Mouse (Mus musculus) adrenal gland, postnatal 25 days (tissue): Measurements from ENCODE around the gene Med12. TPM values are rescaled to one million over a fixed set of nuclear protein-coding genes. Genes with fewer than 3 reads are reported as not detected.

Experiments
- DNase-seq: peaks from one replicate; pipeline ENCODE4 v3.0.0; 2021; ENCODE audit warnings: mixed read lengths
- long read RNA-seq: library from polyadenylated mRNA; stranded (forward); transcript quantifications from one replicate; pipeline ENCODE4 v2.0.0, GENCODE M21; 2021
- total RNA-seq: library from RNA; stranded (reverse); gene quantifications from 2 replicates; pipeline ENCODE4 v1.2.3, GENCODE M21; 2021

Med12 gene
- 42.3 and 51.4 TPM in 2 replicates for total RNA-seq
- long read RNA-seq, partial matches to known transcripts = 1 of 3 reads
- long read RNA-seq, other reads (novel, unspliced or antisense) = 2 of 3 reads

DNA sequence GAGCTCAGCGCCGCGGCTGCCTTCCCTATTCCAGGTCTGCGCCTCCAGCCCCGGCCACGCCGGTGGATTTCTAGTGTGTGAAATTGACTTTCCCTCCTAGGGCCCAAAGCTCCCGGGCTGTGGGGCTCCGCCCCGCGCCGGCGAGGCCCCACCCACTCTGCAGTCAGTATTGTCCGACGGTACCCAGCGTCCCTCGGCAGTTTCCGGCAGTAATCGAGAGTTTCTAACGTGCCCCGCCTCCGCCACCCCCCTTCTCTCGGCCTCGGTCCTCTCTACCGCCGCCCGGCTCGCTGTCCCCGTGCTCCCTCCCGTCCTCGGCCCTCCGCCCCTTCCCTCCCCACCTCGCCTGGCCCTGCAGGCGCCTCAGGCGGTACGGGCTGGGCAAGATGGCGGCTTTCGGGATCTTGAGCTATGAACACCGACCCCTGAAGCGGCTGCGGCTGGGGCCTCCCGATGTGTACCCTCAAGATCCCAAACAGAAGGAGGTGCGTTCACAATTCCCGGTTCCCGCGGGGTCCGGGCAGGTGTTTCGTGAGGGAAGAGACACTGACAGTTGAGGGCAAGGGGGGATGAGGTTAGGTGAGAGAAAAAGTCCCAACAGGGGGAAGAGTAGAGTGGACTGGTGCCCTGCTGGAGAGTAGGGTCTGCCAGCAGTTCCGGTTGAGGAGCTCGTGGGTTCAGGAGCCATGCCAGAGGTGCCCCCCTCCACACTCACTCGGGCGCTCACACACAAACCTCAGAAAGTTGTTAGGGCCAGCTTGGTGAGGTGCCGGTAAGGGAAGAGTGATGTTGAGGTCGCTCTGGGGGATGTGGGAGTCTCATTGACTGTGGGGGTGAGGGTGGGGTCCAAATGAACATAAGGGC lies at the start of gene Med12:
Med12 (plus strand) TSS at position 156 of the 864 bp plus-strand sequence.
- peak; percentile 88 for DNase-seq

DNA sequence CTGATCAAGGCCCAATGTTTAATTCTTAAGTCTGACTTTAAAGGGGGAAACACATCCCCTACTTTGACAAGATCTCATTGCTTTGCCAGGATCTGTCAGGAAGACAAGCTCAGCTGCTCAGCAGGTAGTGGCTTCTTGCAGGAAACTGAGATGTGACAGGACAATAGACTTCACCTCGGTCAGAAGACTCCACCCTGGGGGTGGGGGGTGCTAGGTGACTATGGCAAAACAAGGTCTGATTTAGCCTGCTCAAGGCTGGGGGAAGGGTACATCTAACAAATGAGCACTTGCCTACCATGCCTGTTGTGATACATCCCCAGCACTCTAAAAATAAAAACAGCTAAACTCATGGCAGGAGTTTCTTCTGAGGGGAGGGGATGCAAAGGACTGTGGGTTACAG lies 28.8 kb upstream of the Med12 start:
- no peak for DNase-seq

DNA sequence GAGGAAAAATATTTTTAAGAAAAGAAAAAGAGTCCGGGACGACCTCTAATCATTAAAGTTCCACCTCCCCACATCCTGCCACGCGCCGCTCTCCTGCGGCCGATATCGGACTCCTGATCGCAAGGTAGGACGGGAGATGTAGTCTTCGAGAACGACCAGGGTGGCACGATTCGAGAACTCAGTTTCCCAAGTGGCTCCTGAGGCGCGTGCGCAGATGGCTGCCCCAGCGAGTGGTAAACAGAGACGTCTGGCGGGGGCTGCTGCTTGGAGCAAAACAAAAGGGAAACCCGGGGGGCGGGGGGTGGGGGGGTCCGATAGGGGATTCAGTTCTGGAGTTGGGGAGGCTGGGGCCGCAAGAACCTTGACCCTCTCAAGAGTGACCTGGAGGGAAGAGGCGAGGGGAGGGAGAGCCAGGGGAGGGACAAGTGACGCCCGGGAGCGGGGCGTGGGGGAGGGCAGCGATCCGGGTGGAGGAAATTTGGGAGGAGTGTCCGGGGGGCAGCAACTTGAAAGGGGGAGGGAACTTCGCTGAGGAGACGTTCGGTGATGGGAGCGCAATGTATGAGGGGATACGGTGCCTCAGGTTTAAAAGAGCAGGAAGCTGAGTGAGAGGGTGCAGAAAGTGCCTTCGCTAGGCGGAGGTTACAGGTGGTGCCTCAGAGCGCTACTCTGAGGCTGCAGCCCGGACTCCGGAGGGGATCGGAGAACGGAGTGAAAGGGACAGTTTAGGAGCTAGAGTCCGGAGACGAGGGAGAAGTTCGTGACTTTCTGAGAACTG lies 19.7 kb upstream of the Med12 start, which contains the start of gene Foxo4:
Foxo4 (plus strand) TSS at position 577 of the 778 bp plus-strand sequence.
- DNase-seq = peak; percentile 83

DNA sequence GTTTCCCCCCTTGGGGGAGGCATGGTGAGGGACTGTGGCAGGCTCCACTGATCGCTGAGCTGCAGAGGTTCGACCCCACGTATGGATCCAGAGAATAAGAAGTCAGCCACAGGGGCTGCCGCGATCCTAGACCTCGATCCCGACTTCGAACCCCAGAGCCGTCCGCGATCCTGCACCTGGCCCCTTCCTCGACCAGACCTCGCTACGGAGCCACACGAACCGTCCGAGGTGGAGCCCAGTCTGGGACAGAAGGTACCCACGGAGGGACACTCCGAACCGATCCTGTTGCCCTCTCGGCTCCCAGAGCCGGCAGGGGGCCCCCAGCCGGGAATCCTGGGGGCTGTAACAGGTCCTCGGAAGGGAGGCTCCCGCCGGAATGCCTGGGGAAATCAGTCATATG lies 19.1 kb upstream of the Med12 start:
- DNase-seq = no peak

DNA sequence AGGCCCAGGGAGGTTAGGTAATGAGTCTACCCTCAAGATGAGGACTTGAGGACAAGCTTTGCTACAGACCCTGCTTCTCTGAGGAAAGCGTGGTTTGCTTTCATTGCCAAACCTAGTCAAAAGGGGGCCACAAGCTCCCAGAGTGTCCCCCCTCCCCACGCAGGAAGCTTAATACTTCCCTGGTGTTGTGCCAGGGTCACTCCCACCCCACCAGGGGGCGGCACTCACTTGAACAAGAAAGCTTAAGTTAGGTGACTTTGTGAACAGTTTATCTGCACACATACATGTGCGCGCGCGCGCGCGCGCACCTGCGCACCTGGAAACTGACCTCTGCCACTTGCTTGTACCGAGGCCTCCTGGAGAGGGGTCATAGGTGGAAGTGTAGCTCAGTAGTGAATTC lies 17.2 kb upstream of the Med12 start:
- no peak for DNase-seq

DNA sequence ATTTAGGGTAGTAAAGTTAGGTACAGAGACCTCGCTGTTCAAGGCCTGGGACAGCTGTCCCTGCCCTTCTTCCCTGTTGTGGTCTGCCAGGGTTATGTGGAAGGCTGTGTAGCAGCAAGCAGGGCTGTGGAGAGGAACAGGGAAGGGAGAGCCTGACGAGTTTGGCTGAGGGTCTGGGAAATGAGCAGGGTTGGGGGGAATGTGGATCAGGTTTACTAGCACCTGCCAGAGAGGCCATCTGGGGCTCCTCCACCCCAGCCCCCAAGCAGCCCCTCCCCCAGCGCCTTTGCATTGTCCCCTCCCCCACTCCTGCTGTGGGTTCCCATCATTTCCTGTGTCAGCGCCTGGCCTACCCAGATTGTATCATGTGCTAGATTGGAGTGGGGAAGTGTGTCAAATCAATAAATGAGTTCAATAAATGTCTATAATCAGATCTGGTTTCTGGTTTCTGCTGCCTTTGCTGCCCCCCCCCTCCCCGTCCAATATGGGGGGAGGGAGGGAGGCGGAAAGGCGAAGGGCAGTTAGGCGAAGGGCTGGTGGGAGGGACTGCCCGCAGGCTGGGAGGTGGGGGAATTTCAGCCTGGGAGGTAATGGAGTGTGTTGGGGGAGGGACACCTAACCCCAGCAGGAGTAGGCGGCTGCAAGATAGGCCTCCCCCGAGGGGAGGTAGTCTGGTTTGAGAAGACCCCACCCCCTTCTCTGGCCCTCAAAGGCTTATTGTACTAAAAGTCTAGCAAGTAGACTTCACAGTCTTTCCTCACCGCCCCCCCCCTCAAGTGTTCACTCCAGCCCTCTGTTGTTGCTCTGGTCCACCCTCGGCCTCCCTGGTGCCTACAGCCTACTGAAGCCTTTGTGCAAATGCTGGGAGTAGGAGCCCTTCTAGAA lies 13.1 kb upstream of the Med12 start:
- DNase-seq = no peak

DNA sequence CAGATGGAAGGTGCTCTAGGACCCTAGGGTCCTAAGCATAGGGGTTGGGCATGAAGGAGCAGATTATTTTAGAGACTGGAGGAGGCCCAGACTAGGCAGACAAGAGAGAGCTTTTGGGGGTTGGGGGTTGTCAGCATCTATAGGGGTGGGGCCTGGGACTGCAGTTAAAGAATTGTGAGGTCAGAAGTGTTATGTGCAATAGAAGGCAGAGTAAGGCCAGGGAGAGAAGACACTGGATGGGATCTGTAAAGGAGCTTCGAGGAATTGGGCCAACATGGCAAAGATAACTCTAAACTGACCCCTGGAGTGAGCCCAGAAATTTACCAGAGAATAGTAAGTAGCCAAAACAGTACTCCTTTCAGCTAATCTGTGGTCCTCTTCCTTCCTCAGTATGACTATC lies 9.9 kb upstream of the Med12 start, which contains the start of gene Gm614:
Gm614 (minus strand) TSS at position 101 of the 400 bp plus-strand sequence.
- no peak for DNase-seq

DNA sequence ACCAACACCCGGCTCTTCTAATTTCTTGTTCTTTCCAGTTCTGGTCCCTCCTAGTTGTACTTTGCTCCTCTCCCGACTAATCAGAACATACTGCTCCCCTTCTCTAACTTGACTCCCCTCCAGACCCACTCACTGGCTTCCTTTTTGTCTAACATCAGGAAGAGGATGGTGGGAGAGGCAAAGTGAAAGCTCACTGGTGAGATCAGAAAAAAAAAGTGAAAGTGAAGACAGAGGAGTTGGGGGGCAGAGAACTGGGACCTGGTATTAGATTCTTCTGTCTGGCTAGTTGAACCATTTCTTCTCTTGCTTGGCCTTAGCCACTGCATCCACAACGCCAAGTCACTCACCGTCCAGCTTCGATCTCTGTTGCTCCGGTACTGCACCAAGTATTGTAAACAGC lies 7.2 kb upstream of the Med12 start:
- DNase-seq = no peak

DNA sequence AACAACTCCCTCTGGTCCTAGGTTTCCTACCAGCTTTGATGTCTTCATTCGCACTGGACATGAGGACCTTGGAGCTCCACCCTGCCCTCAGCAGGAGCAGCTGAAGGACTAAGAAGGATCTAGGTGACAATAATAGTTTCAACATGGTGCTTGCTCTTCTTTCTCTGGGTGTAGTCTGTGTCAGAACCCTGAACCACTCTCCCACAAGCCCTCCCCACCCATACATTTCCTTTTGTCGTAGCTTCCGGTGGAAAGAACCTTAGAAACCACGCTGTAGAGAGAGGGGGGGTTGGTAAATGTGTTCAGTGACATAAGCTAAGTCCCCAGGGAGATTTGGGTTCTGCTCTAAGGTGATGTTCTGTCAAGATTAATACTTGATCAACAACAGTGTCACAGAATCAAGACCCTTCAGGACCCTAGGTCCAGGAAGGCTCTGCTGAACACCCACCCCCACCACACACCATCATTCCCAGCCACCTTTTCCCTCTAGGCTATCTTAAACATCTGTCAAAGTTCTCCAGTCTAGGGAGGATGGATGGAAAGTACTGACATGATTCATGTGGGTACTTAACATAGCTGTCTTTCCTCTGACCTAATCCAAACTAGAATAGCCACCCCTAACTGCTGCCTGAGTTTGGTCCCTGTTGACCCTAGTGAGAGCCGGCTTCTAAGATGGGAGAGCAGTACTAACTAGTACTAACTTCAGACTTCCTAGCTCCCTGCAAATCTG lies 5.6 kb upstream of the Med12 start, which contains the start of gene Il2rg:
Il2rg (minus strand) TSS at position 231 of the 730 bp plus-strand sequence.
- DNase-seq = no peak

DNA sequence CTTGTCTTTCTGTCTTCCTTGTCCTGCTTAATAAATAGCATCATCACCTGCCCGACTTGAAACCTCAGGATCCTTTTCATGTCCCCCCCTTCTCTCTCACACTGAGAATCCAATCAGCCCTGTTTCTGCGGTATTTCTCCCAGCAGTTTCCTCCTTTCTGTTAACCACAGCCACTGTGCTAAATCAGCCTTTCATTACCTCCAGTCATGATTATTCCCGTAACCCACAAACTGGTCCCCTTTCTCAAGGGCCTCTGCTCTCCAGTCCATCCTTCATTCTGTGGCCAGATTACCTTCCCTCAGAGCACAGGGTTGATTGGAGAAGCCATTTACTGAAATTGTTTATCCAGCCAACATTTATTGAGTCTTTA lies 5.1 kb upstream of the Med12 start, which contains the start of gene Gm20489:
Gm20489 (minus strand) TSS at position 269 of the 370 bp plus-strand sequence.
- no peak for DNase-seq

DNA sequence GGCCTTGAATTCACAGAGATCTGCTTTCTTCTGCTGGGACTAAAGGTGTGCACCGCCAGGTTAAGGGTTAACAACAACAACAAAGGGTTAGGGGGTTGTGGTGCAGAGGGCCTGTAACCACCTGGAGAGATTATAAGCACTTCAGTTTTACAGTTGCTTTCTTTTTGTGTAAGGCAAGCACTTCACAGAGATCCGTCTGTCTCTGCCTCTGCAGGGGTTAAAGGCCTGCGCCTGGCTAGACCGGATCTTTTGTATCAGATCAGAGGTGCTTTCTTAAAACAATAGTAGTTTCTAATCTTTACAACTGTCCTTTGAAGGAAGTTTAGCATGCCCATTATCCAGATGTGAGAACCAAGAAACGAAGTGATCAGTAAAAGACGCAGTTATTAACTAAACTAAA lies 420 bp upstream of the Med12 start:
- DNase-seq = no peak

DNA sequence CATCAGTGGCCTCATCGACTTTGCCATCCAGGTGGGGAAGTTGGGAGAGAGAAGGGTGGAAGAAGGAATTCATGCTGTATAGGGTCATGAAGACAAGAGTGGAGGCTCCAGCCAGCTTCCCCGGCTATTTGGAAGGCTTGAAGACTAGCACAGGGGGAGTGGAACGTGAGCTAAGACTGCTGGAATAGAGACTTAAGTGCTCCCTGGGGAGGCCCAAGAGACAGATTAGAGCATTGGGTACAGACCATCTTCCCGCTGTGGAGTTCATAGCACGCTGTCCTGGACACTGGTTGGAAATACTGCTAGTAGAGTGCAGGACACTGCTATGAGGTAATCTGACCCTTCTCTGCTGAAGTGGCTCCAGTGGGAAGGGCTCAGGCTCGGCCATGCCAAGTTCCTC lies 9.0 kb downstream of the Med12 start:
- no peak for DNase-seq

DNA sequence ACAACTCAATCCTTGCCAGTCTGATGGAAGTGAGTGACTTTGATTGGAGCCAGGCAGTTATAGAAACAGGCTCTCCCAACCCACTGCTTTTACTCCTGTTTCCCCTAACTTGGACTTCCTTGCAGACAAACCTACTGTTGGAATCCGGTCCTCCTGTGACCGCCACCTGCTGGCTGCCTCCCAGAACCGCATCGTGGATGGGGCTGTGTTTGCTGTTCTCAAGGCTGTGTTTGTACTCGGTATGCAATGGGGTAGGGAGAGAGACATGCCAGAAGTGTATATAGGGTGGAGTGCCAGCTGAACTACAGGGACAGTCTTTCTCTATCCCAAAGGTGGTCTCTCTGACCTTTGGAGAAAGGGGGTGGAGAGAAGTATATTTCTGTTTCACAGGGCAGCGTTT lies 11.7 kb downstream of the Med12 start:
- DNase-seq = peak; percentile 63

DNA sequence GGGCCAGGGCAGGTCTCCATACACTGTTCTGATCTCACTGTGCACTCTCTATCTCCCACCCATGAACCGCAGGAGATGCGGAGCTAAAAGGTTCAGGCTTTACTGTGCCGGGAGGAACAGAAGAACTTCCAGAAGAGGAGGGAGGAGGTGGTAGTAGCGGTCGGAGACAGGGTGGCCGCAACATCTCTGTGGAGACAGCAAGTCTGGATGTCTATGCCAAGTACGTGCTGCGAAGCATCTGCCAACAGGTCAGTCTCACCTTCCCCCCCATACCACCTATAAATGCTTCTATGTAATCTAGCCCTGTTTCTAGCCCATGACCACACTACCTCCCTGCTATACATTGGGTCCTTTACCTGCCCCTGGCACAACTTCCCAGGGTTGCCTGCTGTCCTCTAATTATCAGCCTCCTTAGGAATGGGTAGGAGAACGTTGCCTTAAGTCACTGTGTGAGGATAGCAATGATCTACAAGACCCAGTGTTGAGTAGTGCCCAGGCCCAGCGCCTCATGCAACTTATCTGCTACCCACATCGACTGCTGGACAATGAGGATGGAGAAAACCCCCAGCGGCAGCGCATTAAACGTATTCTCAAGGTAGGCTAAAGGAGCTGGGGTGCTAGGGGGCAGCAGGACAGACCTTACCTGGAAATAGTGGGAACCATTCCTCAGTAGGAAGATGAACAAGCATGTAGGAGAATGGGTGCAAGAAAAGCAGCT lies 12.3 kb downstream of the Med12 start:
- no peak for DNase-seq

DNA sequence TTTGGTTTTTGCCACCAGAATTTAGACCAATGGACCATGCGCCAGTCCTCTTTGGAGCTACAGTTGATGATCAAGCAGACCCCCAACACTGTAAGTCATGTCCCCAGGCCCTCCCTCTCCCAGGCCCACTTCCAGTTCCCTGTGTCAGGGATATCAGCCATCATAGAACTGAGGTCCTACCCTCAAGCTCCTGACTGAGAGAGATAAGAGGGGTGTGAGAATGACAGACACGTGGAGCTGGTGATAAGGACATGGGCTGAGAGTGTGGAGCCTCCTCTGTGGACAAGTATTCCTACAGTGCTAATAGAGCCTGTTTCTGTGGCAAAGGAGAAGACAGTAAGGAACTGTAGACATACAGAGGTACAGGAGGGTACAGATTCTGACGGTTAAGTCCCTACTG lies 13.7 kb downstream of the Med12 start:
- no peak for DNase-seq

DNA sequence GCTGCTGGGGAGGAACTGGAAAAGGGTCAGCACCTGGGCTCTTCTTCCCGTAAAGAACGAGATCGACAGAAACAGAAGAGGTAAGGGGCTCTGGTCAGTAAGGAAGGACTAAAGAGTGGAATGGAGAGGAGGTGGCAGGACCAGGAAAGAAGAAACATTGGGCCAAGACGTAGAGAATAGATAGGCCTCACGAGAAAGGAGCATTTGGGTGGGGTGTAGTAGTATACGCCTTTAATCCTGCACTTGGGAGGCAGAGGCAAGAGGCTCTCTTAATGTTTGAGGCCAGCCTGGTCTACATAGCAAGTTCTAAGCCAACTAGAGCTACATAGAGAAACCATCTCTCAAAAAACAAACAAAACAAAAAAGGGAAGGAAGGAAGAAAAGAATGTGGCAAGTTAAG lies 14.6 kb downstream of the Med12 start:
- no peak for DNase-seq

DNA sequence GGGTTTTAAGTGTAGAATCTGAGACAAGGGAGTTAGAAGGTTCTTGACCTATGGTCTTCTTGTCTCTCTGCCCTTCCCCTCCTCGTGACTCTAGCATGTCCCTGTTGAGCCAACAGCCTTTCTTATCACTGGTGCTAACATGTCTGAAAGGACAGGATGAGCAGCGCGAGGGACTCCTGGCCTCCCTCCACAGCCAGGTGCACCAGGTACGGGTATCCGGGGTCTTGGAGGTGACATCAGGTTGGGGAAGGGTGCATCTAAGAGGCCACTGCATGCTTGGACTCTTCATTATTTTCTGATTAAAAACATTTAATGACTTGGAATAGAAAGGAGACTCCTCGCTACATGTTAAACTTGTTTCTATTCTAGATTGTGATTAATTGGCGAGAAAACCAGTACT lies 15.2 kb downstream of the Med12 start:
- no peak for DNase-seq

DNA sequence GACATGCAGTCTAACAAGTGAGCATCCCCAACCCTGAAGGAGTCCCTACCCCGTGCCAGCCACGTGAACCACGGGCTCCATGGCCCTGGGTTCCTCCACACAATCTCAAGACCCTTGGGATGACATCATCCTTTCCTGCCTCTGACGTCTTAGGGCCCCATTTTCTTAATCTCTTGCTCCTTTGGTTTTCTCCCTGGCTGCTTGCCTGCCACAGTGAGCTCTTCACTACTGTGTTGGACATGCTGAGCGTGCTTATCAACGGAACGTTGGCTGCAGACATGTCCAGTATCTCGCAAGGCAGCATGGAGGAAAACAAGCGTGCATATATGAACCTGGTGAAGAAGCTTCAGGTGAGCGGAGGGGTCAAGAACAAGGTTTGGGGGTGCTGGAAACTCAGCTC lies 16.3 kb downstream of the Med12 start:
- DNase-seq = no peak

DNA sequence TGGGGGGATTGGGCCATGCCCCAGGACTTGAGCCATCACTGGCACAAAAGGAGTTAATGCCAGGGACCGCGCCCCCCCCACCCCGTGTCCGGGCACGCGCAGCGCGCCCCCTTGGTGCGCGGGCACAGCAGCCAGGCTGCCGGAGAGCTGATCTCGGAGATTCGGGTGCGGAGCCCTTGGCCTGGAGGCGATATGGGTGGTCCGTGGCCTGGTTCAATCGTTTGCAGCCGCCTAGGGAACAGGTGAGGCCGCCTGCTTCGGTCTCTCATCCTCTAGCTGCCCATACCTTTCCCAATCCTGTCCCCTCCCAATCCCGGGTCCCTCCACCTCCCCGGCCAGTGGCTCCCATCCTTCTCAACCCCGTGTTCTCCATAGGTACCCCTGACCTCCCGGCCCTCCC lies 25.2 kb downstream of the Med12 start, which contains the start of gene Nlgn3:
Nlgn3 (plus strand) TSS at position 114 of the 400 bp plus-strand sequence.
- peak; percentile 38 for DNase-seq
